Mouse (Mus musculus) gonadal fat pad, adult 2 months (tissue): Measurements from ENCODE around the gene Cd163l1. TPM values are rescaled to one million over a fixed set of nuclear protein-coding genes. Genes with fewer than 3 reads are reported as not detected.

Source experiments
- DNase-seq: peaks from one replicate; pipeline ENCODE4 v3.0.0-alpha.2; 2012; ENCODE audit warnings: low read depth
- polyA plus RNA-seq: library from polyadenylated mRNA; depleted of rRNA; stranded (reverse); fragments of >200 nt; gene quantifications from 2 replicates; pipeline ENCODE4 v1.2.3, GENCODE M21; 2012; rRNA removed

The Cd163l1 gene
- polyA plus RNA-seq, 1 experiment: 0.42 TPM

GRCm38 (mm10) chr7:140220375-140220774 is 2.3 kb downstream of the Cd163l1 start:
- DNase-seq: no peak

DNA sequence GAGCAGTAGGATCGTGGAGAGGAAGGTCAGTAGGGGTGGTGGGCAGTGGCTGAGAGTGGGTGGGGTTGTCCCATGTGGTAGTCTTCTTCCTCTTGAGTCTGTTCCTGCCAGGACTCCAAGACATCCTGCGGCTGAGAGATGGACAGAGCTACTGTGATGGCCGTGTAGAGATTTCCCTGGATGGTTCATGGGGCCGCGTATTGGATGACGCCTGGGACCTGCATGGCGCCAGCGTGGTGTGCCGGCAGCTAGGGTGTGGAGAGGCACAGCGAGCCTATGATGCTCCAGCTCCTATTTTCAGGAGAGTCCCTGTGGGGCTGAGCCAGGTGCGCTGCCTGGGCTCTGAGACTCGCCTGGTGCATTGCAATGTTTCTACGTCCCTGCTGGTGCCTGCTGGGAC is 6.1 kb downstream of the Cd163l1 start:
- DNase-seq: no peak

GRCm38 (mm10) chr7:140228476-140228875 is 10.4 kb downstream of the Cd163l1 start:
- DNase-seq: no peak

DNA sequence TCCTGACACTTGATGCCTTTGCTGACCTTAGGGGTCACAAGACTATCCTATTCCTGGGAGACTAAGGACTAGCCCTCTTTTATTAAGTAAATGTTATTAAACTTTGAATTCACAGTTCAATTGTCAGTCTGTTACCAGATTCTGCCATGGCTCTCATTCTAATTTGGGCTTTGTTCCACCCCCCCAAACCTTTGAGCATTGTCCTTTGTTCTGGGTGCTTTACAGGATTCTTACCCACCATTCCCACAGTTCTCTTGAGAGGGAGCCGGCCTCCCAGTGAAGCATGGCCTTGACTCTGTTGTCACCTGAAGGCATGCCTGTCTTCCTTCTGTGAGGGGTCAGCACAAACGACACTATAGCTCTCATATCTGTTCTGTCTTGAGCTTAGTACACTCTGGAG is 13.0 kb downstream of the Cd163l1 start:
- DNase-seq: no peak

GRCm38 (mm10) chr7:140233696-140234095 is 15.6 kb downstream of the Cd163l1 start:
- DNase-seq: no peak

DNA sequence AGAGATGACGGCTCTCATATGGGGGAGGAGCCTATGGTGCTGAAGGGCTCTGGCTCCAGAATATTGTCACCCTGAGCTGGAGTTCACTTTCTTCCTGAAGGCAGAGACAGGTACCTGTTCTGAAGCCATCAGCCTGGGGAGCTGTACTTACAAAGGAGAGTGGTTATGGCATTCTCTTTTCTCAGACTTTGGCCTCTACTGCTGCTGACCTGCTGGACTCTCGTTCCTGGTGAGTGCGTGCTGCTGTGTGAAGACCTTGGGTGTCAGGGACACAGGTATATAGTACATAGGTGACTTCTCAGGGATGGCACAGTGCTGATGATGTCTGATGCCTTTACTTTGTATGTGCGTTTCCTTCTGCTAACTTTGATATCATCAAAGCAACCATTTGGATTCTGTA is 29.1 kb downstream of the Cd163l1 start, which contains the start of gene 5830411N06Rik:
5830411N06Rik (plus strand) TSS at position 69 of the 400 bp plus-strand sequence.
- no peak for DNase-seq

DNA sequence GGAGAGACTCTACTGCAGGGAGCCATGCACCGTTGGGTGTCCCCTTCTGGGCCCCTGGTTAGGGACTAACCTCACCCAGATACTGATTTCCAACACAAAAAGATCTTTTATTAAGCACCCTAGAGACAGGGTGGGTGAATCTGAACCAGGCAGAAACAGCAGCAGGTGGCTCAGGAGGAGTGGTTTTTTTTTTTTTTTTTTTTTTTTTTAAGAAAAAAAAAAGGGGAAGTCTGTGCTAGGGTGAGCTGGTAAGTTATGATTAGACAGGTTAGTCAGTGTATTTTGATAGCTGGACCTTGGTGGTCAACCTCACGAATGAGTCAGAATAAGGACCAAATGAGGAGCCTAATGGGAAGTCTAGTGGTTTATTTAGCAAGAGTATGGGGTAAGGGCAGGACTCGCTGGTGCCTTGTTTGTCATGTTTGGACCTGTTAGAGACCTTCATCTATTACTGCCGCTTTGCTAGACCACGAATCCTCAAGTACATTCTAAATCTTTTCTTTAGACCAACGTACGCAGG is 35.8 kb downstream of the Cd163l1 start:
- no peak for DNase-seq

Other genes with a start within 250 kb of the Cd163l1 start
- 1.5 and 2.0 TPM in 2 replicates for gene 6430531B16Rik, start 239.5 kb upstream of the Cd163l1 start, polyA plus RNA-seq
- 7.1 and 8.8 TPM in 2 replicates for gene Adam8, start 225.7 kb upstream of the Cd163l1 start, polyA plus RNA-seq
- gene Zfp511, start 181.9 kb upstream of the Cd163l1 start, polyA plus RNA-seq: 46.2 and 50.7 TPM in 2 replicates
- 24.7 and 25.9 TPM in 2 replicates for gene Tubgcp2, start 181.6 kb upstream of the Cd163l1 start, polyA plus RNA-seq
- 0.09 TPM in 1 of 2 replicates, not detected in the other for gene Msx3, start 169.2 kb upstream of the Cd163l1 start, polyA plus RNA-seq
- gene Caly, start 135.7 kb upstream of the Cd163l1 start, polyA plus RNA-seq: 0.19 and 1.5 TPM in 2 replicates
- gene Prap1, start 124.9 kb upstream of the Cd163l1 start, polyA plus RNA-seq: not detected in 2 replicates
- gene Fuom, start 115.8 kb upstream of the Cd163l1 start, polyA plus RNA-seq: 33.3 and 37.9 TPM in 2 replicates
- 16.0 and 18.0 TPM in 2 replicates for gene Paox, start 102.5 kb upstream of the Cd163l1 start, polyA plus RNA-seq
- 190 and 200 TPM in 2 replicates for gene Echs1, start 101.8 kb upstream of the Cd163l1 start, polyA plus RNA-seq
- 28.9 and 56.7 TPM in 2 replicates for gene Mtg1, start 80.7 kb upstream of the Cd163l1 start, polyA plus RNA-seq
- 0.70 and 0.72 TPM in 2 replicates for gene Sprn, start 63.4 kb upstream of the Cd163l1 start, polyA plus RNA-seq
- gene Olfr522, start 53.5 kb upstream of the Cd163l1 start, polyA plus RNA-seq: not detected in 2 replicates
- 0.08 TPM in 1 of 2 replicates, not detected in the other for gene Olfr523, start 45.0 kb upstream of the Cd163l1 start, polyA plus RNA-seq
- gene Olfr524, start 12.3 kb upstream of the Cd163l1 start, polyA plus RNA-seq: not detected in 2 replicates
- 0.13 and 0.14 TPM in 2 replicates for gene 5830411N06Rik, start 29.0 kb downstream of the Cd163l1 start, polyA plus RNA-seq
- gene Olfr525, start 102.6 kb downstream of the Cd163l1 start, polyA plus RNA-seq: not detected in 2 replicates
- gene Olfr527, start 115.8 kb downstream of the Cd163l1 start, polyA plus RNA-seq: not detected in 2 replicates
- gene Olfr60, start 143.4 kb downstream of the Cd163l1 start, polyA plus RNA-seq: not detected in 2 replicates
- gene Olfr530, start 158.1 kb downstream of the Cd163l1 start, polyA plus RNA-seq: not detected in 2 replicates
- not detected in 2 replicates for gene Olfr531, start 184.7 kb downstream of the Cd163l1 start, polyA plus RNA-seq
- gene Olfr532, start 203.4 kb downstream of the Cd163l1 start, polyA plus RNA-seq: not detected in 2 replicates
- not detected in 2 replicates for gene Olfr533, start 245.1 kb downstream of the Cd163l1 start, polyA plus RNA-seq